Mouse (Mus musculus): ENCODE results near the gene Gprc5d.

Gprc5d gene

GRCm38 (mm10) chr6:135118183-135118582 is at the start of gene Gprc5d:
Gprc5d (minus strand) TSS chr6:135118283.
- DNase-seq (ENCODE audit: low spot score), result no peak

GRCm38 (mm10) chr6:135166712-135167111 is 48.6 kb upstream of the Gprc5d start:
- DNase-seq (ENCODE audit: low spot score), result no peak

- DNase-seq (ENCODE audit: low spot score), result no peak
Observed at GRCm38 (mm10) chr6:135166262-135166661, 48.2 kb upstream of the Gprc5d start.

- no peak for DNase-seq (ENCODE audit: low spot score)
Observed at GRCm38 (mm10) chr6:135165706-135166105, 47.6 kb upstream of the Gprc5d start.

GRCm38 (mm10) chr6:135165191-135165590 is 47.1 kb upstream of the Gprc5d start:
- no peak for DNase-seq (ENCODE audit: low spot score)

GRCm38 (mm10) chr6:135162861-135163260 is 44.8 kb upstream of the Gprc5d start:
- DNase-seq (ENCODE audit: low spot score), result no peak

- no peak for DNase-seq (ENCODE audit: low spot score)
Observed at GRCm38 (mm10) chr6:135162311-135162710, 44.2 kb upstream of the Gprc5d start.

GRCm38 (mm10) chr6:135161356-135161755 is 43.3 kb upstream of the Gprc5d start:
- DNase-seq (ENCODE audit: low spot score), result no peak

- DNase-seq (ENCODE audit: low spot score), result no peak
Observed at GRCm38 (mm10) chr6:135158509-135158908, 40.4 kb upstream of the Gprc5d start.

GRCm38 (mm10) chr6:135157496-135157895 is 39.4 kb upstream of the Gprc5d start:
- no peak for DNase-seq (ENCODE audit: low spot score)

- no peak for DNase-seq (ENCODE audit: low spot score)
Observed at GRCm38 (mm10) chr6:135156597-135156996, 38.5 kb upstream of the Gprc5d start.

- DNase-seq (ENCODE audit: low spot score), result no peak
Observed at GRCm38 (mm10) chr6:135153719-135154118, 35.6 kb upstream of the Gprc5d start.

GRCm38 (mm10) chr6:135150311-135150710 is 32.2 kb upstream of the Gprc5d start:
- DNase-seq (ENCODE audit: low spot score), result no peak

GRCm38 (mm10) chr6:135149722-135150121 is 31.6 kb upstream of the Gprc5d start:
- DNase-seq (ENCODE audit: low spot score), result no peak

- no peak for DNase-seq (ENCODE audit: low spot score)
Observed at GRCm38 (mm10) chr6:135149175-135149574, 31.1 kb upstream of the Gprc5d start.

GRCm38 (mm10) chr6:135148506-135148905 is 30.4 kb upstream of the Gprc5d start:
- no peak for DNase-seq (ENCODE audit: low spot score)

GRCm38 (mm10) chr6:135145976-135146375 is 27.9 kb upstream of the Gprc5d start:
- DNase-seq (ENCODE audit: low spot score), result no peak

- DNase-seq (ENCODE audit: low spot score), result no peak
Observed at GRCm38 (mm10) chr6:135144516-135144915, 26.4 kb upstream of the Gprc5d start.

GRCm38 (mm10) chr6:135143151-135143550 is 25.1 kb upstream of the Gprc5d start:
- DNase-seq (ENCODE audit: low spot score), result no peak

GRCm38 (mm10) chr6:135141451-135142147 is 23.5 kb upstream of the Gprc5d start:
- no peak for DNase-seq (ENCODE audit: low spot score)

- no peak for DNase-seq (ENCODE audit: low spot score)
Observed at GRCm38 (mm10) chr6:135138746-135139145, 20.7 kb upstream of the Gprc5d start.

- no peak for DNase-seq (ENCODE audit: low spot score)
Observed at GRCm38 (mm10) chr6:135138207-135138606, 20.1 kb upstream of the Gprc5d start.

- no peak for DNase-seq (ENCODE audit: low spot score)
Observed at GRCm38 (mm10) chr6:135137736-135138135, 19.7 kb upstream of the Gprc5d start.

GRCm38 (mm10) chr6:135136439-135137161 is 18.5 kb upstream of the Gprc5d start:
- DNase-seq (ENCODE audit: low spot score), result no peak
